8 mouse cellular contexts compared by ENCODE assay signal in the genomic region with DNA sequence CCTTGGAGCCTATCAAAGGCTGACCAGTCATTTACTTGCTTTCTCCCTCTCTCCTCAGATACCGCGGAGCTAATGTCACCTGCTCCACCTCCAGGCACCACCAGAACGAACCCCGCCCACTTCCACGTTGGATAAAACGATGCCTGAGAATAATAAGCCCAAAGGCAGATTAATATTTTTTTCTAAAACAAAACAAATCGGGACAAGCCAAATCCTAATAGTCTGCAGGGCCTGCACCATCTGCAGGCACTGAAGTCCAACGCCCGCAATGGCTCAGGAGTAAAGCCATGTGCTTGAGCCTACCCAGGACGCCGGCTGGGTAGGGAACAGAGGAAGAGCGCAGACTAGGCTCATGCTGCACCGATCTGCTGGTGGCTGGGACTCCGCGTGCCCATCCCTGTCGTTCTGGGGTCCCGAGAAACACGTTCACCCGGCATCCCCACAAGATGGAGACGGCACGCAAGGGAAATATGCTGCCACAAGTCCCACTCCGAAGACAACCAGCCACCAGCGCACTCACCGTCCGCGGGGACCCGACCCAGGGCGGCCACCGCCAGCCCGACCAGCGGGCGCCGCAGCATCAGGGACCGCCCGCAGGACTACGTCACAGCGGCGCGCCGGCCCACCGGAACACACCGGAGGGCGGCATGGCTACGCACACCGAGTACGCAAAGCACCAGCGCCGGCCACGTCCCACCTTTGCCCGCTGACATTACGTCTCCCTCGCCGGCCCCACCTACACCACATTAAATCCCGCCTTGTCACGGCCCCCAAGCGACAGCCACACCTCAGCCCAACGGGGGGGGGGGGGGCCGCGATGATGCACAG. TPM values are rescaled to one million over a fixed set of nuclear protein-coding genes. Genes with fewer than 3 reads are reported as not detected.
DNase-seq lines count a peak whose midpoint lies in the region; ATAC-seq and TF ChIP-seq lines count a peak whose summit lies in the region.

No protein-coding gene starts in this region.

- H3K4me3 ChIP-seq in ES-Bruce4 (ENCODE audit: low read depth, low read length), result peak overlapping the region; percentile 91
- peak overlapping the region; percentile 60 for H3K4me3 ChIP-seq in forebrain, embryonic 12.5 days (replicated peaks)
- peak overlapping the region; percentile 64 for H3K4me3 ChIP-seq in heart, postnatal 0 days (ENCODE audit: low read depth, low read length)
- peak overlapping the region; percentile 85 for H3K4me3 ChIP-seq in liver, embryonic 16.5 days (ENCODE audit: low read depth, low read length)
- peak overlapping the region; percentile 58 for H3K4me3 ChIP-seq in neural tube, embryonic 12.5 days
- H3K4me3 ChIP-seq in stomach, postnatal 0 days (ENCODE audit: low read depth, low read length), result peak overlapping the region; percentile 63

- no peaks in the 10 kb centered on the region for H3K36me3 ChIP-seq in ES-Bruce4 (ENCODE audit: control insufficient read depth, insufficient read depth, low read length, poor library complexity, severe bottlenecking)
- no peaks in the 10 kb centered on the region; the same call in 1 of the 2 replicates for H3K36me3 ChIP-seq in forebrain, embryonic 12.5 days (replicated peaks)
- H3K36me3 ChIP-seq in heart, postnatal 0 days (replicated peaks; ENCODE audit: control insufficient read depth, insufficient read depth, low read length), result no peaks in the 10 kb centered on the region
- 0 out of 2 replicates have a peak, but pooled peaks cover under 1% of the 10 kb centered on the region for H3K36me3 ChIP-seq in liver, embryonic 16.5 days (ENCODE audit: control insufficient read depth, insufficient read depth)
- no peaks in the 10 kb centered on the region for H3K36me3 ChIP-seq in neural tube, embryonic 12.5 days
- H3K36me3 ChIP-seq in stomach, postnatal 0 days (ENCODE audit: control insufficient read depth, insufficient read depth, low read length), result peaks cover 3% of the 10 kb centered on the region; the same call in 1 of the 2 replicates

- 0 out of 2 replicates have a peak, but pooled peaks have one; percentile 38 for TF ChIP-seq EP300 in ES-Bruce4 (IDR thresholded peaks at IDR 0.05; ENCODE audit: insufficient read depth, low read depth, low read length)
- TF ChIP-seq EP300 in heart, postnatal 0 days (IDR thresholded peaks at IDR 0.05; ENCODE audit: low read depth), result peak; percentile 68; the same call in 1 of the 2 replicates
- TF ChIP-seq EP300 in stomach, postnatal 0 days (optimal IDR thresholded peaks at IDR 0.05), result no peak

- TF ChIP-seq CTCF in ES-Bruce4 (IDR thresholded peaks at IDR 0.05; ENCODE audit: low read depth, low read length), result no peak
- TF ChIP-seq CTCF in heart, postnatal 0 days (IDR thresholded peaks at IDR 0.05; ENCODE audit: low read depth), result no peak
- TF ChIP-seq CTCF in stomach, postnatal 0 days (IDR thresholded peaks at IDR 0.05; ENCODE audit: low read depth), result 0 out of 2 replicates have a peak, but pooled peaks have one; percentile 2

- peak; percentile 96 for ATAC-seq in forebrain, embryonic 12.5 days (ENCODE audit: low FRiP score)
- peak; percentile 96 for ATAC-seq in heart, postnatal 0 days (ENCODE audit: insufficient read depth, low read depth)
- peak; percentile 94 for ATAC-seq in liver, embryonic 16.5 days (ENCODE audit: low read depth)
- ATAC-seq in neural tube, embryonic 12.5 days (ENCODE audit: low FRiP score, low read depth), result peak; percentile 95
- peak; percentile 93 for ATAC-seq in stomach, postnatal 0 days (ENCODE audit: low FRiP score, low TSS enrichment)

- H3K27ac ChIP-seq in ES-Bruce4 (ENCODE audit: insufficient read depth, low read length), result peak overlapping the region; percentile 12
- peak overlapping the region; percentile 88 for H3K27ac ChIP-seq in forebrain, embryonic 12.5 days
- peak overlapping the region; percentile 92 for H3K27ac ChIP-seq in heart, postnatal 0 days (ENCODE audit: low read depth)
- H3K27ac ChIP-seq in liver, embryonic 16.5 days (ENCODE audit: low read length), result peak overlapping the region; percentile 91
- peak overlapping the region; percentile 38; the same call in 1 of the 2 replicates for H3K27ac ChIP-seq in neural tube, embryonic 12.5 days
- H3K27ac ChIP-seq in stomach, postnatal 0 days (replicated peaks), result peak overlapping the region; percentile 96

- H3K27me3 ChIP-seq in ES-Bruce4 (ENCODE audit: control insufficient read depth, insufficient read depth, low read length, poor library complexity, severe bottlenecking), result no peaks in the 10 kb centered on the region
- no peaks in the 10 kb centered on the region for H3K27me3 ChIP-seq in forebrain, embryonic 12.5 days
- H3K27me3 ChIP-seq in heart, postnatal 0 days (ENCODE audit: control insufficient read depth, insufficient read depth, low read length), result no peaks in the 10 kb centered on the region
- no peaks in the 10 kb centered on the region for H3K27me3 ChIP-seq in liver, embryonic 16.5 days (ENCODE audit: control insufficient read depth, insufficient read depth, low read depth, low read length)
- no peaks in the 10 kb centered on the region for H3K27me3 ChIP-seq in neural tube, embryonic 12.5 days (replicated peaks)
- H3K27me3 ChIP-seq in stomach, postnatal 0 days (ENCODE audit: control insufficient read depth, insufficient read depth, low read length), result no peaks in the 10 kb centered on the region

- H3K9me3 ChIP-seq in ES-Bruce4 (replicated peaks; ENCODE audit: control insufficient read depth, insufficient read depth, low read length, poor library complexity, severe bottlenecking), result no peaks in the 10 kb centered on the region
- H3K9me3 ChIP-seq in forebrain, embryonic 12.5 days, result no peaks in the 10 kb centered on the region
- H3K9me3 ChIP-seq in heart, postnatal 0 days (replicated peaks; ENCODE audit: control insufficient read depth, low read length), result no peaks in the 10 kb centered on the region
- H3K9me3 ChIP-seq in liver, embryonic 16.5 days (replicated peaks; ENCODE audit: control insufficient read depth, low read length), result no peaks in the 10 kb centered on the region
- H3K9me3 ChIP-seq in neural tube, embryonic 12.5 days, result no peaks in the 10 kb centered on the region
- H3K9me3 ChIP-seq in stomach, postnatal 0 days (ENCODE audit: control insufficient read depth, low read length), result no peaks in the 10 kb centered on the region

- under 1% methylated on average over 54 of the region's 59 CpGs for WGBS in forebrain, embryonic 12.5 days
- WGBS in heart, postnatal 0 days, result under 1% methylated on average over 57 of the region's 59 CpGs
- WGBS in liver, embryonic 16.5 days (ENCODE audit: insufficient replicate concordance), result under 1% methylated on average over 56 of the region's 59 CpGs
- WGBS in neural tube, embryonic 12.5 days, result under 1% methylated on average over 59 of the region's 59 CpGs
- WGBS in stomach, postnatal 0 days, result under 1% methylated on average over 55 of the region's 59 CpGs

- DNase-seq in c-Kit-positive CD71-positive TER-119-positive erythroid progenitor cells, embryonic 14.5 days (ENCODE audit: low spot score), result peak; percentile 79
- peak; percentile 93 for DNase-seq in heart, postnatal 0 days (ENCODE audit: low spot score)
- peak; percentile 90 to 94 for DNase-seq in kidney, postnatal 4 days
- peak; percentile 96 for DNase-seq in stomach, postnatal 0 days (ENCODE audit: low spot score)

- peaks cover 3% of the 10 kb centered on the region for H3K4me1 ChIP-seq in ES-Bruce4 (ENCODE audit: control insufficient read depth, insufficient read depth, low read length)
- H3K4me1 ChIP-seq in forebrain, embryonic 12.5 days, result peaks cover 12% of the 10 kb centered on the region
- H3K4me1 ChIP-seq in heart, postnatal 0 days (ENCODE audit: control insufficient read depth, insufficient read depth), result peaks cover 12% of the 10 kb centered on the region
- peaks cover 32% of the 10 kb centered on the region for H3K4me1 ChIP-seq in liver, embryonic 16.5 days (ENCODE audit: control insufficient read depth, low read depth, low read length)
- peaks cover 6% of the 10 kb centered on the region; the same call in 1 of the 2 replicates for H3K4me1 ChIP-seq in neural tube, embryonic 12.5 days
- H3K4me1 ChIP-seq in stomach, postnatal 0 days (replicated peaks; ENCODE audit: control insufficient read depth, insufficient read depth), result peaks cover 2% of the 10 kb centered on the region; the same call in 1 of the 2 replicates

- H3K4me2 ChIP-seq in forebrain, embryonic 12.5 days, result peak overlapping the region; percentile 64
- peak overlapping the region; percentile 74 for H3K4me2 ChIP-seq in heart, postnatal 0 days (ENCODE audit: low read depth, low read length)
- peak overlapping the region; percentile 89 for H3K4me2 ChIP-seq in liver, embryonic 16.5 days (ENCODE audit: low read depth, low read length)
- H3K4me2 ChIP-seq in neural tube, embryonic 12.5 days (replicated peaks), result peak overlapping the region; percentile 70
- H3K4me2 ChIP-seq in stomach, postnatal 0 days (replicated peaks; ENCODE audit: low read depth), result peak overlapping the region; percentile 80

- peak overlapping the region; percentile 69 for H3K9ac ChIP-seq in ES-Bruce4 (ENCODE audit: low read depth, poor library complexity, severe bottlenecking)
- peak overlapping the region; percentile 57 for H3K9ac ChIP-seq in forebrain, embryonic 12.5 days
- H3K9ac ChIP-seq in heart, postnatal 0 days (replicated peaks; ENCODE audit: low read depth, low read length), result peak overlapping the region; percentile 56
- H3K9ac ChIP-seq in liver, embryonic 16.5 days (ENCODE audit: low read depth, low read length), result peak overlapping the region; percentile 81
- H3K9ac ChIP-seq in neural tube, embryonic 12.5 days, result peak overlapping the region; percentile 64
- H3K9ac ChIP-seq in stomach, postnatal 0 days (ENCODE audit: low read length), result peak overlapping the region; percentile 80

- TF ChIP-seq POLR2A in ES-Bruce4 (IDR thresholded peaks at IDR 0.05; ENCODE audit: insufficient read depth, low read length), result peak; percentile 76

RNA-seq across cellular contexts. Expression of a gene that starts 0.6 kb away (rescaled TPM):
- polyA plus RNA-seq in ES-Bruce4 (2011; ENCODE audit: insufficient read depth, insufficient read length, low read depth, missing spikeins), result 54.0 and 54.9 TPM in 2 replicates
- 83.4 and 95.5 TPM in 2 replicates for polyA plus RNA-seq in forebrain, embryonic 12.5 days (2016; fragmentation: Nextera tagmentation; extraction: Ambion mirVana)
- 47.5 and 60.3 TPM in 2 replicates for total RNA-seq in heart, postnatal 0 days (2014; rRNA removed; ENCODE audit: low replicate concordance)
- polyA plus RNA-seq in heart, postnatal 0 days (2015; fragmentation: Nextera tagmentation; extraction: Ambion mirVana), result 138 and 146 TPM in 2 replicates
- 55.0 TPM in 2 replicates for polyA plus RNA-seq in liver, embryonic 16.5 days (2015; fragmentation: Nextera tagmentation; extraction: Ambion mirVana)
- 111 and 113 TPM in 2 replicates for polyA plus RNA-seq in neural tube, embryonic 12.5 days (2016; fragmentation: Nextera tagmentation; extraction: Ambion mirVana)
- polyA plus RNA-seq in stomach, postnatal 0 days (2015; fragmentation: Nextera tagmentation; extraction: Ambion mirVana), result 176 and 182 TPM in 2 replicates

RNA-seq across cellular contexts. Expression of a gene that starts 8.4 kb away (rescaled TPM):
- not detected in 2 replicates for polyA plus RNA-seq in ES-Bruce4 (2011; ENCODE audit: insufficient read depth, insufficient read length, low read depth, missing spikeins)
- polyA plus RNA-seq in forebrain, embryonic 12.5 days (2016; fragmentation: Nextera tagmentation; extraction: Ambion mirVana), result 0.09 and 0.26 TPM in 2 replicates
- 0.08 and 0.12 TPM in 2 replicates for total RNA-seq in heart, postnatal 0 days (2014; rRNA removed; ENCODE audit: low replicate concordance)
- 0.63 and 0.75 TPM in 2 replicates for polyA plus RNA-seq in heart, postnatal 0 days (2015; fragmentation: Nextera tagmentation; extraction: Ambion mirVana)
- 0.08 and 0.20 TPM in 2 replicates for polyA plus RNA-seq in liver, embryonic 16.5 days (2015; fragmentation: Nextera tagmentation; extraction: Ambion mirVana)
- 0.23 and 0.39 TPM in 2 replicates for polyA plus RNA-seq in neural tube, embryonic 12.5 days (2016; fragmentation: Nextera tagmentation; extraction: Ambion mirVana)
- polyA plus RNA-seq in stomach, postnatal 0 days (2015; fragmentation: Nextera tagmentation; extraction: Ambion mirVana), result 2.1 and 2.4 TPM in 2 replicates

RNA-seq across cellular contexts. Expression of a gene that starts 10.8 kb away (rescaled TPM):
- polyA plus RNA-seq in ES-Bruce4 (2011; ENCODE audit: insufficient read depth, insufficient read length, low read depth, missing spikeins), result 41.7 and 48.2 TPM in 2 replicates
- polyA plus RNA-seq in forebrain, embryonic 12.5 days (2016; fragmentation: Nextera tagmentation; extraction: Ambion mirVana), result 88.9 and 93.6 TPM in 2 replicates
- total RNA-seq in heart, postnatal 0 days (2014; rRNA removed; ENCODE audit: low replicate concordance), result 174 and 187 TPM in 2 replicates
- 196 and 199 TPM in 2 replicates for polyA plus RNA-seq in heart, postnatal 0 days (2015; fragmentation: Nextera tagmentation; extraction: Ambion mirVana)
- polyA plus RNA-seq in liver, embryonic 16.5 days (2015; fragmentation: Nextera tagmentation; extraction: Ambion mirVana), result 43.1 and 44.3 TPM in 2 replicates
- 88.0 and 91.1 TPM in 2 replicates for polyA plus RNA-seq in neural tube, embryonic 12.5 days (2016; fragmentation: Nextera tagmentation; extraction: Ambion mirVana)
- polyA plus RNA-seq in stomach, postnatal 0 days (2015; fragmentation: Nextera tagmentation; extraction: Ambion mirVana), result 90.3 and 90.9 TPM in 2 replicates

RNA-seq across cellular contexts. Expression of a gene that starts 16.7 kb away (rescaled TPM):
- 14.3 and 15.3 TPM in 2 replicates for polyA plus RNA-seq in ES-Bruce4 (2011; ENCODE audit: insufficient read depth, insufficient read length, low read depth, missing spikeins)
- polyA plus RNA-seq in forebrain, embryonic 12.5 days (2016; fragmentation: Nextera tagmentation; extraction: Ambion mirVana), result 36.2 and 38.4 TPM in 2 replicates
- 1.6 TPM in 1 of 2 replicates, not detected in the other for total RNA-seq in heart, postnatal 0 days (2014; rRNA removed; ENCODE audit: low replicate concordance)
- polyA plus RNA-seq in heart, postnatal 0 days (2015; fragmentation: Nextera tagmentation; extraction: Ambion mirVana), result 19.9 and 21.4 TPM in 2 replicates
- 14.6 and 15.1 TPM in 2 replicates for polyA plus RNA-seq in liver, embryonic 16.5 days (2015; fragmentation: Nextera tagmentation; extraction: Ambion mirVana)
- polyA plus RNA-seq in neural tube, embryonic 12.5 days (2016; fragmentation: Nextera tagmentation; extraction: Ambion mirVana), result 30.1 and 30.5 TPM in 2 replicates
- 21.3 and 21.5 TPM in 2 replicates for polyA plus RNA-seq in stomach, postnatal 0 days (2015; fragmentation: Nextera tagmentation; extraction: Ambion mirVana)

RNA-seq across cellular contexts. Expression of a gene that starts 27.9 kb away (rescaled TPM):
- 3.0 and 4.0 TPM in 2 replicates for polyA plus RNA-seq in ES-Bruce4 (2011; ENCODE audit: insufficient read depth, insufficient read length, low read depth, missing spikeins)
- 5.9 and 6.6 TPM in 2 replicates for polyA plus RNA-seq in forebrain, embryonic 12.5 days (2016; fragmentation: Nextera tagmentation; extraction: Ambion mirVana)
- 10.2 and 12.4 TPM in 2 replicates for total RNA-seq in heart, postnatal 0 days (2014; rRNA removed; ENCODE audit: low replicate concordance)
- 10.7 and 11.0 TPM in 2 replicates for polyA plus RNA-seq in heart, postnatal 0 days (2015; fragmentation: Nextera tagmentation; extraction: Ambion mirVana)
- 12.8 and 13.3 TPM in 2 replicates for polyA plus RNA-seq in liver, embryonic 16.5 days (2015; fragmentation: Nextera tagmentation; extraction: Ambion mirVana)
- 6.5 and 7.8 TPM in 2 replicates for polyA plus RNA-seq in neural tube, embryonic 12.5 days (2016; fragmentation: Nextera tagmentation; extraction: Ambion mirVana)
- polyA plus RNA-seq in stomach, postnatal 0 days (2015; fragmentation: Nextera tagmentation; extraction: Ambion mirVana), result 5.5 and 5.9 TPM in 2 replicates

Comparison
In these comparisons a context has a peak if more than half of its experiments do, and no peak if none do; other contexts are left out.
1. Peak in every context shown above with its lines: DNase-seq, ATAC-seq, H3K4me3 ChIP-seq and H3K27ac ChIP-seq.
2. H3K27ac ChIP-seq: peak in every context shown above with its lines; median percentile 96 in stomach, postnatal 0 days; 92 in heart, postnatal 0 days; 91 in liver, embryonic 16.5 days; 88 in forebrain, embryonic 12.5 days; 38 in neural tube, embryonic 12.5 days; 12 in ES-Bruce4.